Mouse (Mus musculus): ENCODE data around the gene Anks1.

DNA sequence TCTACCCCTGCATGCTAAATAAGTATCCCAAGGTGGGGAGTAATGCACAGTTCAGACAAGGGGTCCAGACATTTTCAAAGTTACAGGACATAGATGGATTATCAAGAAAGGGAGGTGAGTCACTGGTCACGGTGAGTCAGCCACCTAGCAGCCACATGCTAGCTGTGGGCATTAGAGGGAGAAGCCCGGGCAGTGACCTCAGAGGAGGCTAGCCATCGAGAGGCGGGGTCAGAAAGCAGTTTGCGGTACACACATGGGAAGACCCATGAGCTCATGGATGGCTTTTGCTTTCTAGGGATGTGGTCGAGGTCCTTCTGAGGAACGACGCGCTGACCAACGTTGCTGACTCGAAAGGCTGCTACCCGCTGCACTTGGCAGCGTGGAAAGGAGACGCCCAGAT lies 67.2 kb downstream of the Anks1 start:
- no peak for TF ChIP-seq CTCF (IDR thresholded peaks at IDR 0.05; ENCODE audit: low read depth, low read length)
- no peak for TF ChIP-seq POLR2A (IDR thresholded peaks at IDR 0.05; ENCODE audit: borderline replicate concordance, low read depth, low read length)
